Mouse (Mus musculus) intestine, embryonic 15.5 days (tissue): ENCODE measurements around the gene 4933427D14Rik. TPM values are rescaled to one million over a fixed set of nuclear protein-coding genes. Genes with fewer than 3 reads are reported as not detected.

Source experiments
- ATAC-seq: fragments of 200-750 bp; cut with Nextera tagmentation; 2 replicates; pipeline ENCODE4 v1.8.0; 2017; ENCODE audit warnings: moderate TSS enrichment, moderate library complexity
- H3K27ac ChIP-seq: fragments of 300-500 bp; sonication (generic); 2 replicates; pipeline ENCODE4 v1.5.1; 2015; ENCODE audit warnings: mild to moderate bottlenecking, inconsistent platforms
- H3K27me3 ChIP-seq: fragments of 300-500 bp; sonication (generic); replicated peaks from 2 replicates; pipeline ENCODE4 v1.6.1; 2015; ENCODE audit warnings: inconsistent platforms
- H3K36me3 ChIP-seq: fragments of 300-500 bp; sonication (generic); 2 replicates; pipeline ENCODE4 v1.6.1; 2015; ENCODE audit warnings: inconsistent platforms
- H3K4me1 ChIP-seq: fragments of 300-500 bp; sonication (generic); replicated peaks from 2 replicates; pipeline ENCODE4 v1.6.1; 2015; ENCODE audit warnings: inconsistent platforms
- H3K4me2 ChIP-seq: fragments of 300-500 bp; sonication (generic); replicated peaks from 2 replicates; pipeline ENCODE4 v1.6.1; 2015; ENCODE audit warnings: mild to moderate bottlenecking, inconsistent platforms
- H3K4me3 ChIP-seq: fragments of 300-500 bp; sonication (generic); replicated peaks from 2 replicates; pipeline ENCODE4 v1.5.1; 2015; ENCODE audit warnings: inconsistent platforms
- H3K9ac ChIP-seq: fragments of 300-500 bp; sonication (generic); 2 replicates; pipeline ENCODE4 v1.6.1; 2015; ENCODE audit warnings: inconsistent platforms
- H3K9me3 ChIP-seq: fragments of 300-500 bp; sonication (generic); 2 replicates; pipeline ENCODE4 v1.6.1; 2016; ENCODE audit warnings: inconsistent platforms
- WGBS: fragments of 180-500 bp; shearing (Covaris S2); methylation state at CpG from one replicate; pipeline ENCODE4 v1.1.7; 2015; 5-methylcytosine and 5-hydroxymethylcytosine counted together
- polyA plus RNA-seq: library from polyadenylated mRNA; unstranded; fragments of >200 nt; fragmentation: Nextera tagmentation; extraction: Ambion mirVana; gene quantifications from 2 replicates; pipeline ENCODE4 v1.2.1, GENCODE M21; 2015

Gene 4933427D14Rik
- polyA plus RNA-seq, 1 experiment from 2014 or later = 12.7 TPM

- H3K27me3 ChIP-seq = no peaks in the 10 kb centered on the region
- H3K4me3 ChIP-seq = no peak overlapping the region
- no peak for ATAC-seq
- no peaks in the 10 kb centered on the region for H3K4me1 ChIP-seq
- WGBS = 82% methylated on average over 4 of the region's 4 CpGs
- H3K4me2 ChIP-seq = no peak overlapping the region
- no peak overlapping the region for H3K9ac ChIP-seq
- H3K27ac ChIP-seq = no peak overlapping the region
- no peaks in the 10 kb centered on the region for H3K9me3 ChIP-seq
- no peaks in the 10 kb centered on the region for H3K36me3 ChIP-seq
Observed at GRCm38 (mm10) chr11:72223414-72223813, 16.2 kb upstream of the 4933427D14Rik start.

DNA sequence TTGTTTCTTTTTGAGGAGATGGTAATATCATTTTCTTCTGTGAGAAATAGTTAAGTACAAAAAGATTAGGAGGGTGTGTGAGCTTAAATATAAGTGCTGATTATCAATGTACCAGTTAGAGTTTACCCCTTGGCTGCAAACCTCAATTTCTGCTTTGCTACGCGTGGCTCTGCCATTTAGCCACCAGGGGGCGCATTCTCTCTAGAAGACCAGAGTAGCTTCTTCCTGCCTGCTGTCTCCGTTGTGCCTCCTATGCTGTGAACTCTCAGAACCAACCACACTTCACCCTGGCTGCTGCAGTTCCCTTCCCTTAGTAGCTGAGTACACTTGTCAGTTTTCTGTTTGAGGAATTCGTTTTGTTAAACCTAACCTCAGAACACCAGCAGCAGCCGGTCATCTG is 14.0 kb upstream of the 4933427D14Rik start:
- Histone ChIP-seq H3K9ac (no peak overlapping the region), H3K4me3 (no peak overlapping the region), H3K36me3 (no peaks in the 10 kb centered on the region), H3K4me1 (no peaks in the 10 kb centered on the region), H3K27ac (no peak overlapping the region), H3K4me2 (no peak overlapping the region), H3K9me3 (no peaks in the 10 kb centered on the region), H3K27me3 (no peaks in the 10 kb centered on the region)
- 20% methylated on average over 6 of the region's 6 CpGs for WGBS
- 0 out of 2 replicates have a peak, but pooled peaks have one; percentile 34 for ATAC-seq

GRCm38 (mm10) chr11:72217116-72217515 is 9.9 kb upstream of the 4933427D14Rik start:
- 74% methylated on average over 5 of the region's 5 CpGs for WGBS
- H3K27me3 ChIP-seq = no peaks in the 10 kb centered on the region
- peaks cover 4% of the 10 kb centered on the region; the same call in 1 of the 2 replicates for H3K4me1 ChIP-seq
- no peak overlapping the region for H3K4me3 ChIP-seq
- H3K9ac ChIP-seq = no peak overlapping the region
- H3K27ac ChIP-seq = no peak overlapping the region
- H3K9me3 ChIP-seq = no peaks in the 10 kb centered on the region
- ATAC-seq = no peak
- 0 out of 2 replicates have a peak, but pooled peaks cover 2% of the 10 kb centered on the region for H3K36me3 ChIP-seq
- no peak overlapping the region for H3K4me2 ChIP-seq

DNA sequence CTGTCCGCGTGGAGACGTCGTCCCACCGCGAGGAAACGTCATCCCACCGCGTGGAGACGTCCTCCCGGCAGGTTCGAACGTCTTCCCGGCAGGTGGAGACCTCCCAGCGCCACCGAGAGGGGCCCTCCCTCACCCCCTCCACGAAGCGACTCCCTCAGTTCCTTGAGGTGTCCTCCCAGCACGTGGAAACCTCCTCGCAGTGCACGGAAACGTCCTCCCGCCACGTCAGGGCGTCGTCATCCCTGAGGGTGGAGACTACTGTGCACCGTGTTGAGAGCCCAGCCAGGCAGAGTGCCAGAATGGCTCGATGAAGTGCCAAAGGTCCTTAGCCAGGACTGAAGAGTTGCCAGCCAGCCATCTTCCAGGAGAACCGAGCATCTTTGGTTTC is 8.1 kb upstream of the 4933427D14Rik start, which contains the start of gene Med31:
TSS of gene Med31 (minus strand) at position 183 of the 388 bp plus-strand sequence.
- Histone ChIP-seq H3K27me3 (no peaks in the 10 kb centered on the region), H3K36me3 (peaks cover 14% of the 10 kb centered on the region; the same call in 1 of the 2 replicates), H3K27ac (peak within 1 kb of the TSS; percentile 60), H3K9me3 (no peaks in the 10 kb centered on the region), H3K9ac (peak within 1 kb of the TSS; percentile 66), H3K4me1 (peaks cover 4% of the 10 kb centered on the region; the same call in 1 of the 2 replicates), H3K4me2 (peak within 1 kb of the TSS; percentile 95), H3K4me3 (peak within 1 kb of the TSS; percentile 60)
- peak; percentile 90 for ATAC-seq
- 1% methylated on average over 29 of the region's 29 CpGs for WGBS

- H3K4me2 ChIP-seq = peak overlapping the region; percentile 95
- peaks cover 4% of the 10 kb centered on the region; the same call in 1 of the 2 replicates for H3K4me1 ChIP-seq
- ATAC-seq = peak; percentile 96
- H3K4me3 ChIP-seq = peak overlapping the region; percentile 60
- peak overlapping the region; percentile 66 for H3K9ac ChIP-seq
- peak overlapping the region; percentile 60 for H3K27ac ChIP-seq
- H3K27me3 ChIP-seq = no peaks in the 10 kb centered on the region
- peaks cover 14% of the 10 kb centered on the region; the same call in 1 of the 2 replicates for H3K36me3 ChIP-seq
- WGBS = under 1% methylated on average over 51 of the region's 51 CpGs
- H3K9me3 ChIP-seq = no peaks in the 10 kb centered on the region
Observed at GRCm38 (mm10) chr11:72214591-72215409, 7.5 kb upstream of the 4933427D14Rik start.

GRCm38 (mm10) chr11:72207834-72208377 is 647 bp upstream of the 4933427D14Rik start:
- Histone ChIP-seq H3K4me3 (peak overlapping the region; percentile 88), H3K27ac (peak overlapping the region; percentile 69), H3K27me3 (no peaks in the 10 kb centered on the region), H3K9ac (peak overlapping the region; percentile 80), H3K4me1 (peaks cover 18% of the 10 kb centered on the region), H3K9me3 (no peaks in the 10 kb centered on the region), H3K4me2 (peak overlapping the region; percentile 92), H3K36me3 (peaks cover 14% of the 10 kb centered on the region; the same call in 1 of the 2 replicates)
- peak; percentile 35 for ATAC-seq
- WGBS = 9% methylated on average over 17 of the region's 17 CpGs

DNA sequence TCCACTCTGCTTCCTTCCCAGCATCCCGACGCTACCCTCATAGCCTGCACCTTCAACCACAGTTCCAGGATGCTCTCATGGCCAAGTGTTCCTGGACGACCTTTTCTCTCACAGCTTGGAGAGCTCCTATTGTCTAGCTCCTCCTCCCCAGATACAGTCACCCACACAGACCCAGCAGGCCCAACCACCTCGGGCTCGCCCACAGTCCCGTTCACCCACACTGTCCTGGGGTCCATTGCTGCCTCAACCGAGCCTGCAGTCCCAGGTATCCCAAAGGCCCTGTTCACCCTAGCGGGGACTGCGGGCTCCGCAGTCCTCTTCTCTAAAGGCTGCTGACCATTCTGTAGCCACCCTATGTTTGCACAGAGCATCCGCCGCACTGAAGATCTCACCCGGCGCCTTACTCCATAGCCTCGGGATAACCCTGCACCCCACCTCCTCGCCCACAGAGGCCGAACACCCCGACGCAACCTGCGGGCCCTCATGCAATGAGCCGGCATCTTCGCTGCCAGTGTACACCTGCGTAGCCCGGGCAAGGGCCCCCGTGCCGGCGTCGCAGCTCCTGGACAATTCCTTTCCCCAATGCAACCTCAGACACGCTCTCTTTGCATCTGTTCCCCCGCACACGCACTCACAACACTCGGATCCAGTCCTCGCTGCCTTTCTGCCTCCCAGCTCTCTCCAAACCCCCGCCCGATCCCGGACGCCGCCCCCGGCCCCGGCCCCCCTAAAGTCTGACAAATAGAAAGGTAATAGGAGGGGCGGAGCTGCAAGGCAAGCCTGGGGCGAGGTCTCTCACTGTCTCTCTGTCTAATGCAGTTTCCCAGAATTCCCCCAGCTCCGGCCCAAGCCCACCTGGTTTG is 687 bp downstream of the 4933427D14Rik start, which contains the start of gene Gm43951:
TSS of gene Gm43951 (minus strand) at position 500 of the 863 bp plus-strand sequence.
- H3K9me3 ChIP-seq = no peaks in the 10 kb centered on the region
- WGBS = 1% methylated on average over 43 of the region's 43 CpGs
- H3K9ac ChIP-seq = peak within 1 kb of the TSS; percentile 80
- H3K27ac ChIP-seq = peak within 1 kb of the TSS; percentile 69
- peak; percentile 27 for ATAC-seq
- no peaks in the 10 kb centered on the region for H3K27me3 ChIP-seq
- 0 out of 2 replicates have a peak, but pooled peaks cover 9% of the 10 kb centered on the region for H3K36me3 ChIP-seq
- peak within 1 kb of the TSS; percentile 88 for H3K4me3 ChIP-seq
- H3K4me1 ChIP-seq = peaks cover 18% of the 10 kb centered on the region
- peak within 1 kb of the TSS; percentile 92 for H3K4me2 ChIP-seq

- no peak for ATAC-seq
- WGBS = 76% methylated on average over 6 of the region's 6 CpGs
- H3K4me1 ChIP-seq = peaks cover 18% of the 10 kb centered on the region
- no peaks in the 10 kb centered on the region for H3K27me3 ChIP-seq
- H3K4me2 ChIP-seq = peak overlapping the region; percentile 92
- H3K36me3 ChIP-seq = 0 out of 2 replicates have a peak, but pooled peaks cover 3% of the 10 kb centered on the region
- no peaks in the 10 kb centered on the region for H3K9me3 ChIP-seq
- H3K4me3 ChIP-seq = no peak overlapping the region
- no peak overlapping the region for H3K9ac ChIP-seq
- no peak overlapping the region for H3K27ac ChIP-seq
Observed at GRCm38 (mm10) chr11:72205256-72205655, 2.0 kb downstream of the 4933427D14Rik start.

DNA sequence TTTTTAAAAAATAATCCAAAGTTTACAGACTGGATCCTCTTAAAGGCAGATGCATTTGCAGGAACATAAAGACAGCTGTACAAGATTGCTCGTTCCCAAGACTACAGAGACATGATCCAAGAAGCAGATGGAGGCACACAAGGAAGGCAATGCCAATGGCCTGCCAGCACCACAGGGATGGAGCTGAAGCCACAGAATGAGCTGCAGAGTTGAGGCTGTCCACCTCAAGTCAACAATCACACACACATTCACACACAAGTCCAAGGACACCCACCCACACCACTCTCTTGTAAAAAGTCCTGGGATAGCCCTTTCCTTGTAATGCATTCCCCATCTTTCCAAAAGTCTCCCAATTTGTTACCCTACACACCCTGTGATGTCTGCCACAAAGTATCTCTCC is 3.8 kb downstream of the 4933427D14Rik start:
- Histone ChIP-seq H3K4me2 (no peak overlapping the region), H3K9ac (no peak overlapping the region), H3K4me3 (no peak overlapping the region), H3K4me1 (peaks cover 18% of the 10 kb centered on the region), H3K36me3 (peaks cover 6% of the 10 kb centered on the region; the same call in 1 of the 2 replicates), H3K27me3 (no peaks in the 10 kb centered on the region), H3K9me3 (no peaks in the 10 kb centered on the region), H3K27ac (no peak overlapping the region)
- 85% methylated on average over 1 of the region's 1 CpGs for WGBS
- ATAC-seq = no peak

DNA sequence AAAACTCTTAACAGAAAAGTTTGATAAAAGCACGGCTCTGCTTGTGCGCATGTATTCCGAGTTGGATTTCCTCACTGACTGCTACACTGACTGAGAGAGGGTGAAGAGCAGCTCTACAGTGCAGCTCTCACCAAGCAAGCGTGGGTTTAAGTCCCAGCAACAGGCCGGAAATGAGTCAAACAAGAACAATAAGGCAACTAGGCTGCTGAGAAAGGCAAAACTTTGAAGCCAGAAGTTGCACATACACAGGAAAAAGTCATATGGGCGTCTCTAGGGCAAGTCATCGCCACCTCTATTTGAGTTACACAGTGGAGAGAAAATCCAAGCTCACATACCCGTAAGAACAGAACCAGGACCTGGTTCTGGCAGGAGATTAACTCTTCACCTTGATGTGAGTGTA is 10.8 kb downstream of the 4933427D14Rik start:
- Histone ChIP-seq H3K36me3 (peaks cover 16% of the 10 kb centered on the region), H3K27ac (no peak overlapping the region), H3K4me1 (no peaks in the 10 kb centered on the region), H3K27me3 (no peaks in the 10 kb centered on the region), H3K9ac (no peak overlapping the region), H3K9me3 (no peaks in the 10 kb centered on the region), H3K4me2 (no peak overlapping the region), H3K4me3 (no peak overlapping the region)
- 89% methylated on average over 8 of the region's 8 CpGs for WGBS
- ATAC-seq = no peak

DNA sequence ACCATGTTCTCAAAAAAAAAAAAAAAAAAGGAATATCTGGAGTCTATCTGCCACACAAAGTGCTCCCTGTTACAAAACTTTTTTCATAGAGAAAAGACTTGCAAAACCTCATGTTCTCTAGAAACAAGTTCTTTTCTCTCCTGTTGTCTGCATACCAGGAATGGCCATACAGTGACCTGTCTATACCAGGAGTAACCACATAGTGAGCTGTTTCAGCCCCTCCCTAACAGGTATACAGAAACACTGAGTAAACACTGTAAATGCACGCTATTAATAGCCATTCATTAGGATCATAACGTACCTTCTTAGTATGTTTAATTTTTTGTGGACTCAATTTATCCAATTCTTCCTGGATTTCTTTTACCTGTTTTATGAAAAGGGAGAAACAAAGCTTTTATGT is 13.0 kb downstream of the 4933427D14Rik start:
- H3K36me3 ChIP-seq = peaks cover 15% of the 10 kb centered on the region
- no peaks in the 10 kb centered on the region for H3K4me1 ChIP-seq
- no peak overlapping the region for H3K4me3 ChIP-seq
- WGBS = 79% methylated on average over 2 of the region's 2 CpGs
- no peak for ATAC-seq
- H3K9me3 ChIP-seq = no peaks in the 10 kb centered on the region
- no peak overlapping the region for H3K9ac ChIP-seq
- H3K27ac ChIP-seq = no peak overlapping the region
- H3K4me2 ChIP-seq = no peak overlapping the region
- no peaks in the 10 kb centered on the region for H3K27me3 ChIP-seq
